Mouse (Mus musculus): ENCODE results near the gene Vmn1r213. TPM values are rescaled to one million over a fixed set of nuclear protein-coding genes. Genes with fewer than 3 reads are reported as not detected.

Vmn1r213 gene
- total RNA-seq (2021), result not detected
- long read RNA-seq, experiment 1, result 0 reads
- long read RNA-seq, experiment 2, result 0 reads

DNA sequence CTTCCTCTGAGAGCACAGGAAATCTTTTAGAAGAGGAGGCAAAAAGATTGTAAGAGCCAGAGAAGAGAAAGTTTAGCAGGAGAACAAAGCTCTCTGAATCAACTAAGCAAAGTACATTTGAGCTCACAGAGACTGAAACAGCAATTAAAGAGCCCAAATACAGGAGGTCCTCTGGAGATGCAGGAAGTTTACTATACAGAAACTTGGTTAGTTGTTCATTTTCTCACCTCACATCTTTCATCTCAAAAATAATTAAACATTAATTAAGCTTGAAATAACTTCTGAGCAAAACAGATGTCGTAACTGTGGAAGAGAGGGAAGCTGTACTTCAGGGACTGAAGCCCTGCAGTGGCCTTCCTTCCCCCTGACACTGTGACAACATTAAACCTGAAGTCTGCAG is at the start of gene Vmn1r213:
Vmn1r213 (plus strand) TSS at position 301 of the 400 bp plus-strand sequence.
- no peak for DNase-seq (ENCODE audit: low spot score in 2 of 2)

DNA sequence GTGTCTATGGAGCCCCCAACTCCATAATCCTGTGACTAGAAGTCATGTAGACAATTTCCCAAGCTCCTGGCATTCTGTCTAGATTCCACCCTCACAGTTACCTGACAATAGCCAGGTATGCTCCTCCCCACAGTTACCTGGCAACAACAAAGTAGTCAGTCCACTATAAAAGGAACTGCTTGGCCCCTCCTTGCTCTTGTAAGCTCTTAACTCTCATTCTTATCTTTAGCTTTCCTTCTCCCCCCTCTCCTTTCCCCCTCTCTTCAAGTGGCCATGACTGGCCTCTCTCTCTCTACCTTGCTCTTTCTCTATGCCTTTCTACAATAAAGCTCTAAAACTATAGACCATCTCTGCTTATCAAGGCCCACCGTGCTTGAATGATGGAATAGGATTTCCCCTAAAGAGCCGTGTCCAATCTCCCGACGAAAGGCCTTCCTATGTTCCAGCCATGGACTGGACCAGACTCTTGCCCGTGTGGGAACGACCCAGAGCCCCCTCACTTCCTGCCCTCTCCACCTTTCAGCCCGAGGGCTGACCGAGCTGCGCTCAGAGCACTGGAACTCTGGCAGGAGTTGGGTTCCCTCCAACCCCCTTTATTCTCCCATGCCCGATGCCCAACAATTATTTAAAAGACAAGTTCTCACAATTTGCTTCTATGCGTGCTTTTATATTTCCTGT is 17.1 kb upstream of the Vmn1r213 start:
- no peak for DNase-seq (ENCODE audit: low spot score in 2 of 2)

DNA sequence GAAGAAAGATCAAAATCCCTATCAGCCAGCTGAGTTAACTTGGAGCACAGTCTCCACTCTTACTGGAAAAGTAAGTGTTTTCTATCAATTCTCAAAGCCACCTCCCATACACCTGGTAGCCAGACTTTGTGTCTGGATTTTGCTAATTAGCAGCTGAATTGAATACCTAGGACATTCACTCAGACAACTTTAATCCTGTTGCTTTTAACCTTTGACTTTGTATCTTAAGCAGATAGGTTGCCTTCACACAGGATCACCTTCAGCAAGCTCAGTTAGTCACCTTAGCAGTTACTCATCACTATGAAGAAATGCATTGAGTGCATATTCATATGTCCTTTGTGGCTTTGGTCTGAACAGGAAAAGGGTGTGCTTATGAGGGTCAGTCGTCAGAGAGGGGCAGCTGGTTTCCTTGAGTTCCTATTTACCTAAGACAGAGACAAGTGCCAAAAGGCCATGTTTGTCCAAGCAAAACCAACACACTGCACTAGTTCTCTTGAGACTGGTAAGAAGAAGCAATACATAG is 15.2 kb upstream of the Vmn1r213 start:
- no peak for DNase-seq (ENCODE audit: low spot score in 2 of 2)

DNA sequence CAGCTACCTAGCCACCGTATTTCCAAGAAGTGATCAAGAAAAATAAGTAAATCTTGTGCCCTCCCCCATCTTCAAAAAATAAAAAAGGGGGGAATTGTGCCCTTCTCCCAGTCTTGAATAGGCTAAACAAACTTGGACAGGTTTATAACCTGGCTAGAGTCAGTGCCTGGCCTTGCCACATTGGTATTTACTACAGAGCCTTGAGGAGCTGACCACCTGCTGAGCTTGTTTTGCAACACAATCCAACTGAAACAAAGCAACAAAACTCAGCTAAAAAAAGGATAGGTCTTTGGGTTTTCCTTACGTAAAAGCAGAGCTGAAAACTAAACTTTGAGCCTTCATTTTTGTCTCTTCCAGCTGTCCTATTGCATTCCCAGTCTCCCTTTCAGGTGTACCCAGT is 14.7 kb upstream of the Vmn1r213 start:
- no peak for DNase-seq (ENCODE audit: low spot score in 2 of 2)

DNA sequence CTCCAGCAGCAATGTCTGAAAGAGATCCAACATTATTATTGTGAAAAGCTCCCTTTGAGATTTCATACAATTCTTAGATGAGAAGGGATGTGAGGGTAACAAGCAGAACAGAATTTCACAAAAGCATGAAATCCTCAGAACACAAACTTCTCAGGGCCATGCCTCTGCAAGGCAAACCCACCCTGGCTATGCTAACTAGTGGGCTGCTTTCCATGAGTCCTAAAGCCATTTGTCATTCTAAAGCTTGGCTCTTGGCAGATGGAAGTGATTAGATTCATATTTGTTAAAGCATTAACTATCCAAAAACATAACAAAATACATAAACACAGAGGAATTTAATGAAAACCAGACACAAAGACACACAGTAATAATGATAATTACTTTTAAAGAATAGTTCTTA is 10.7 kb downstream of the Vmn1r213 start:
- no peak for DNase-seq (ENCODE audit: low spot score in 2 of 2)

DNA sequence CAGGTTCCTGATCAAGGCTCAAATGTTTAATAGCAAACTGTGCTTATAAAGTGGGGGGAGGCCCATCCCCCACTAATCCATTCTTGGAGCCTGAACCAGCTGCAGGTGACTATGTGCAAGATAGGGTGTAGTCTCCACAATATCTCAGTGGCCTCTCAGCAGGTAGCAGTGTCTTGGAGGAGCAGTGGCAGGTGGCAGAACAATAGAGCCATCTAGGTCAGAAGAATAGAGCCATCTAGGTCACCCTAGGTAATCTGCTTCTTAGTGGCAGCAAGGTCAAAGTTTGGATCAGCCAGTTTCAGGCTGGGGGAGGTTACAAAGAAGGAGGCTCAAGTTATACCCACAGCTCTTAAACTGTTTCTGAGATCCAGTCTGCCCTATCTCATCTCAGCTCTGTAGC is 17.4 kb downstream of the Vmn1r213 start:
- no peak for DNase-seq (ENCODE audit: low spot score in 2 of 2)

DNA sequence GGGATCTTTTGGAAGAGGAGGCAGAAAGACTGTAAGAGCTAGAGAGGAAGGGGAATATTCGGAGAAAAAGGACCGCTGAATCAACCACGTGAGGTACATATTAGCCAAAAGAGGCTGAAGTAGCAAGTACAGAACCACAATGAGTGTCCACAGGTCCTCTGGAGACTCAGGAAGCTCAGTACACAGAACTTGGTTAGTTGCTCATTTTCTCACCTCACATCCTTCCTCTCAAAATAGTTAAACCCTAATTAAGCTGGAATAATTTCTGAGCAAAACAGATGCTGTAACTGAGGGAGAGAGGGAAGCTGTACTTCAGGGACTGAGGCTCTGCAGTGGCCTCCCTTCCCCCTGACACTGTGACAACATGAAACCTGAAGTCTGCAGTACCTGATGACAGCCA is 22.7 kb downstream of the Vmn1r213 start, which contains the start of gene Vmn1r214:
Vmn1r214 (plus strand) TSS at position 301 of the 400 bp plus-strand sequence.
- DNase-seq (ENCODE audit: low spot score in 2 of 2), result no peak

DNA sequence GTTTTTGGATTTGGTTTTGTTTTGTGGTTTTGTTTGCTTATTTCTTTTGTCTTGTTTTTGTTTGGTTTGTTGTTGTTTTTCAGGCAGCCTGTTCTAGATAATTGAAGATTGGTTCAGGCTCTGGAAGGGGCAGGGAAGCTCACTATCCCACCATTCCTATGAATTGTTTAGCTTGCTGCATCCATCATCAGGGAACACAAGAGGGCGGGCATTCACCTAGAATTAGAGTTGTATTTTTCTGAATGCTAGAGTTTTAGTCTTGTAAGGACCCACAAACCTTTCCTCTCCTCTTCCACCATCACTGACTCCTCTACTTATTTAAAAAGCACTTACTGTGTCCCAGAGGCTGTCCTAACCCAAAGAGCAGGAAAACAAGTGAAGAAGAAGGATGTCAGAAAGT is 50.3 kb downstream of the Vmn1r213 start:
- no peak for DNase-seq (ENCODE audit: low spot score in 2 of 2)

Other genes starting within 250 kb of the Vmn1r213 start
- gene Vmn1r208, start 230.3 kb upstream of the Vmn1r213 start, total RNA-seq (2021), result not detected
- not detected for gene Vmn1r209, start 198.0 kb upstream of the Vmn1r213 start, total RNA-seq (2021)
- gene Vmn1r210, start 176.3 kb upstream of the Vmn1r213 start, total RNA-seq (2021), result not detected
- gene Vmn1r211, start 150.1 kb upstream of the Vmn1r213 start, total RNA-seq (2021), result not detected
- gene Vmn1r212, start 123.5 kb upstream of the Vmn1r213 start, total RNA-seq (2021), result not detected
- gene Vmn1r214, start 22.8 kb downstream of the Vmn1r213 start, total RNA-seq (2021), result not detected
- gene Vmn1r215, start 60.4 kb downstream of the Vmn1r213 start, total RNA-seq (2021), result not detected
- not detected for gene Vmn1r217, start 110.6 kb downstream of the Vmn1r213 start, total RNA-seq (2021)
- not detected for gene Vmn1r218, start 125.5 kb downstream of the Vmn1r213 start, total RNA-seq (2021)
- gene Vmn1r219, start 151.7 kb downstream of the Vmn1r213 start, total RNA-seq (2021), result not detected
- gene Vmn1r220, start 180.3 kb downstream of the Vmn1r213 start, total RNA-seq (2021), result not detected
- gene Vmn1r221, start 206.5 kb downstream of the Vmn1r213 start, total RNA-seq (2021), result not detected
- not detected for gene Vmn1r222, start 228.3 kb downstream of the Vmn1r213 start, total RNA-seq (2021)
- gene Vmn1r223, start 239.5 kb downstream of the Vmn1r213 start, total RNA-seq (2021), result not detected

All from adrenal gland, adult 18-20 months (tissue).